Mouse (Mus musculus): ENCODE data around the gene Negr1.

DNA sequence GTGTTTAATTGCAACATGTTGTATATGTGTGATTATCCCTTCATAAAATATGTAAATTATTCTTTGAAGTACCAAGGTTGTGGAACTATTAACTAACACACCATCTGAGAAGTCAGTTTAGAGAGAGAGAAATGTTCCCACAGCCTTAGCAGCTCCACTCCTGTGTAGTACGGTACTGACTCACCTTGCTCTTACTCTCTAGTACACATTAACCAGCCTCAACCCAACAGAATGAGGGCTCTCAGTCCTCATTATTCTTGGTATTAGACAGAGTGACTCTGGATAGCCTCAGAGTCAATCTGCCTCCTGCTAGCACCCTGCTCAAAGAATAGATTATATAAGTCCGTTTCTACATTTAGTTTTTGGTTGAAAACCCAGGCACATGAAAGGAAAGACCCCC lies 277.0 kb downstream of the Negr1 start:
- TF ChIP-seq CTCF (conservative IDR thresholded peaks at IDR 0.05; ENCODE audit: low read length) (no peak), NANOG (IDR thresholded peaks at IDR 0.05; ENCODE audit: borderline replicate concordance, low read length) (no peak)
